Mouse (Mus musculus) heart, adult 2 months (tissue): ENCODE measurements around the gene Fxr2.
"Not testable (repeated sequence)": the region's sequence is repeated elsewhere in the genome, so short reads cannot be mapped to it uniquely, and the experiment has no call there.

Source experiments
- CTCF ChIP-seq: fragments of 200-600 bp; IDR thresholded peaks from 2 replicates; pipeline ENCODE4 v1.8.1; 2022; ENCODE audit warnings: antibody characterized with exemption, mild to moderate bottlenecking, moderate library complexity
- EP300 ChIP-seq: fragments of 200-500 bp; IDR thresholded peaks from 2 replicates; pipeline ENCODE4 v1.6.1; 2011; ENCODE audit warnings: low read depth, low read length, control low read depth; ENCODE audit not compliant: insufficient read depth
- POLR2A ChIP-seq: fragments of 200-500 bp; IDR thresholded peaks from 2 replicates; pipeline ENCODE4 v1.6.1; 2011; ENCODE audit warnings: mild to moderate bottlenecking, low read depth, low read length, control low read depth; ENCODE audit not compliant: insufficient read depth

DNA sequence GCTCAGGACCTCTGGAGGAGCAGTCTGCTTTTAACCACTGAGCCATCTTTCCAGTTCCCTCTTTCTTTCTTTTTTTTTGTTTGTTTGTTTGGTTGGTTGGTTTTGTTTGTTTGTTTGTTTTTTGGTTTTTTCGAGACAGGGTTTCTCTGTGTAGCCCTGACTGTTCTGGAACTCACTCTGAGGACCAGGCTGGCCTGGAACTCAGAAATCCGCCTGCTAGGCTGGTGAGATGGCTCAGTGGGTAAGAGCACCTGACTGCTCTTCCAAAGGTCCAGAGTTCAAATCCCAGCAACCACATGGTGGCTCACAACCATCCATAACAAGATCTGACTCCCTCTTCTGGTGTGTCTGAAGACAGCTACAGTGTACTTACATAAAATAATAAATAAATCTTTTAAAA, 8.5 kb upstream of the Fxr2 start:
- not testable (repeated sequence) for TF ChIP-seq EP300, CTCF, POLR2A
